Mouse (Mus musculus) monocyte, adult 2 months (primary cell): ENCODE measurements around the gene Hfe.
A peak's percentile ranks its signal among the peaks of the same experiment; 100 is the strongest.
"Not testable (repeated sequence)": the region's sequence is repeated elsewhere in the genome, so short reads cannot be mapped to it uniquely, and the experiment has no call there.

Experiments
- DNase-seq, 2 experiments: peaks; one replicate each; pipeline ENCODE4 v3.0.0; 2022; ENCODE audit warnings: low spot score in 2 of 2, low read depth in 1 of 2

Gene Hfe

GRCm38 (mm10) chr13:23716261-23717042 is 5.8 kb upstream of the Hfe start:
- no peak for DNase-seq

GRCm38 (mm10) chr13:23709714-23710373 is 810 bp downstream of the Hfe start:
- DNase-seq: no peak

GRCm38 (mm10) chr13:23708654-23709053 is 2.0 kb downstream of the Hfe start:
- DNase-seq: no peak

GRCm38 (mm10) chr13:23708041-23708440 is 2.6 kb downstream of the Hfe start:
- no peak for DNase-seq

DNA sequence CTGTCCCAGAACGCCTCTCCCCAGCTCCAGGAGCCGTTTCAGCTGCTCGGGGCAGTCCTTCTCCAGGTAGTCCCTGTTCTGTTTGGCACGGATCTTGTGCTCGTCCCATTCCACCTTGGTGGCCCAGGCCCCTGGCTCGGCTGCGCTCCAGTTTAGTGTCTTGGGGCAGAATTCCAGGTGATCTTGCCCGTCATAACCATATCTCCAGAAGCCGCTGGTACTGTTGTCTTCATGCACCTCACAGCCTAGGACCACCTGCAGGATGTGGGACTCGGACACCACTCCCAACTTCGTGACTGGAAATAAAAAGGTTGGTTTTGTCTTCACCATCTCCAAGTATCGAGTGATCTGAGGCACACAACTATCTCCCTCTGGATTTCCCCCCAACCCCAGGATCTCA is 3.9 kb downstream of the Hfe start:
- no peak for DNase-seq

GRCm38 (mm10) chr13:23705751-23706356 is 4.8 kb downstream of the Hfe start:
- no peak for DNase-seq

- DNase-seq: not testable (repeated sequence)
These were observed 7.9 kb downstream of the Hfe start for GRCm38 (mm10) chr13:23702801-23703200.

DNA sequence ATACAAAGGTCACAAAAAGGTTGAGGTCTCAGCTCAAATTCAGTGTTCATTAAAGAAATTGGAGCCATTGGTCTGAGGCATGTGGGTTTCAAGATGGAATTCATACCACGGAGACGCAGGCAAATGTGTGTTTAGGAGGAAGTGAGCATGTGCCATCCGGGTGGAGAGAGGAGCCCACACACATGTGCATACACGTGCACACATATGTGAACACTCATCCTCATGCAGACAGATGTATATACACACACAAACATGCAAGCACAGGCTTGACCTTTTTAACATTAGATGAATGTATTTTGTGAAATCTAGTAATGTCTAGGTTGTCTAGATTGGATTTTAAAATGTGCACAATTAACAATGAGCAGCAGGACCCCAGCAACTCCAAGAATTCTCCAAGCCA is 8.4 kb downstream of the Hfe start:
- DNase-seq: no peak

DNA sequence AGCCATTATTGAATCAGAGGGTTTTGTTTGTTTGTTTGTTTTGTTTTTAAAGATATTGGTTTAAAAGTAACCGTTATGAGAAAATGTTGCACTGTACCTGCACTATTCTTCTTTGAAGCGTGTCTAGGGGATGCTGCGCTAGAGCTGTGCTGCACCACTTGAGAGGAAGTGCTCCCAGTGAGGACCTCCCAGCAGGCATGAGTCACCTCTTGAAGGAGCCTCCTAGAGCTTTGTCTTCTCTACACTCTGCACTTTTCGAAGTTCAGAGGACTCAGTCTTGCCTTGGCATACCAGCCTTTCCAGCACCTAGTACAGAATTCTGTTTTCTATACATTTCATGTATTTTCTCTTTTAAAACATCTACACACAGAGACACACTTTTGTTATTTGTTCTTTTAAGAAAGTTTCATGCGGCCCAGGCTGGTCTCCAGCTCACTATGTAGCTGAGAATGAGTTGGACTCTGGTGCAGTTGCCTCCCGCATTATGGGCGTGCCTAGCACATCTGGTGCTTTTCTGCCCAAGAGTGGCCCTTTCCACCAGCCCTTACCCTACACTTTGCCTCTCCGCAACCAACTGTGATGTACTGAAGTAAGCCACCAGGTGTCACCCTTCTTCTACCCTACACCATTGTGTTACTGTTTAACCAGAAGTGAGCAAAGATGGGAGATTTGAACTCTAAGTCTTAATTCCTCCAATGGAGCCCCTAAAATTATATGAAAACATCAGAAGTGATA is 9.7 kb downstream of the Hfe start:
- DNase-seq: peak in 1 of 2 experiments; percentile 60

- no peak for DNase-seq
These were observed 10.9 kb downstream of the Hfe start for GRCm38 (mm10) chr13:23699767-23700166.

- no peak for DNase-seq
These were observed 11.7 kb downstream of the Hfe start for GRCm38 (mm10) chr13:23698996-23699395.

DNA sequence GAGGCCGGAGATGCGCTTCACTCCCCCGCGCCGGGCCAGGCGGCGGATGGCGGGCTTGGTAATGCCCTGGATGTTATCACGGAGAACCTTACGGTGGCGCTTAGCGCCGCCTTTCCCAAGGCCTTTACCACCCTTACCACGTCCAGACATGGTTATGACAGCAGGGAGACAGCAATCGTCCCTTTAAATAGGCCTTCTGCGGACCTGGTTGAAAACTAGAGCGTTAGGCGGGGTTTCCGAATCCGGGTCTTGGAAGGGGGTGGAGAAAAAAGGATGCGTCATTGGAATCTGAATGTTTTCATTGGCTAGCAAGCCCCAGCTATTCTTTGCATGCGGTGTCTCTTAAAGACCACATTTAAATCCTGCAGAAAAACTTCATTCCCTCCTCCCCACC is 12.4 kb downstream of the Hfe start, which contains the start of gene Hist1h4c:
Hist1h4c (minus strand) TSS at position 155 of the 394 bp plus-strand sequence.
- peak; percentile 97 to 98 for DNase-seq

GRCm38 (mm10) chr13:23697491-23698299 is 13.0 kb downstream of the Hfe start:
- DNase-seq: no peak

DNA sequence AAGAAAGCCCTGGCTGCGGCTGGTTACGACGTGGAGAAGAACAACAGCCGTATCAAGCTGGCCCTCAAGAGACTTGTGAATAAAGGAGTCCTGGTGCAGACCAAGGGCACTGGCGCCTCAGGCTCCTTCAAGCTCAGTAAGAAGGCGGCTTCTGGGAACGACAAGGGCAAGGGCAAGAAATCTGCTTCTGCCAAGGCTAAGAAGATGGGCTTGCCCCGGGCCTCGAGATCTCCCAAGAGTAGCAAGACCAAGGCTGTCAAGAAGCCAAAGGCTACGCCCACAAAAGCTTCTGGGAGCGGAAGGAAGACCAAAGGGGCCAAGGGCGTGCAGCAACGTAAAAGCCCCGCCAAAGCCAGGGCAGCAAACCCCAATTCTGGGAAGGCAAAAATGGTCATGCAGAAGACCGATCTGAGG is 14.6 kb downstream of the Hfe start:
- DNase-seq: no peak

DNA sequence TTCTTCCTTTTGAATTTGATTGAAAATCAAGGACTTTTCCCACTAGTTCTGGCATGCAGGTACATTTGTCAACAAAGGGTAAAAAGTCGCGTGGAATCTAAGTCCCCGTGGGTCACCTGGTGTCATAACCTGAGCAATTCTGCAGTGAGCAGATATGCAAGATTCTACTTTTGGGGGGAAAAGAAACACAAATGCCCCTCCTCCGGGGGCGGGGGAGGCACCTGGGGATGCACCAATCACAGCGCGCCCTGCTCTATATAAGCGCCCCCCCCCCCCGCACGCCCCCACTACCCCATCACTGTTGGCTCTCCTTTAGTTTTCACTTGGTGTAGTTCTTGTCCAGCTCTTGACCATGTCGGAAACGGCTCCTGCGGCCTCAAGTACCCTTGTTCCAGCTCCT is 15.1 kb downstream of the Hfe start, which contains the start of gene Hist1h1t:
Hist1h1t (plus strand) TSS at position 301 of the 400 bp plus-strand sequence.
- no peak for DNase-seq

GRCm38 (mm10) chr13:23694956-23695355 is 15.7 kb downstream of the Hfe start:
- no peak for DNase-seq

DNA sequence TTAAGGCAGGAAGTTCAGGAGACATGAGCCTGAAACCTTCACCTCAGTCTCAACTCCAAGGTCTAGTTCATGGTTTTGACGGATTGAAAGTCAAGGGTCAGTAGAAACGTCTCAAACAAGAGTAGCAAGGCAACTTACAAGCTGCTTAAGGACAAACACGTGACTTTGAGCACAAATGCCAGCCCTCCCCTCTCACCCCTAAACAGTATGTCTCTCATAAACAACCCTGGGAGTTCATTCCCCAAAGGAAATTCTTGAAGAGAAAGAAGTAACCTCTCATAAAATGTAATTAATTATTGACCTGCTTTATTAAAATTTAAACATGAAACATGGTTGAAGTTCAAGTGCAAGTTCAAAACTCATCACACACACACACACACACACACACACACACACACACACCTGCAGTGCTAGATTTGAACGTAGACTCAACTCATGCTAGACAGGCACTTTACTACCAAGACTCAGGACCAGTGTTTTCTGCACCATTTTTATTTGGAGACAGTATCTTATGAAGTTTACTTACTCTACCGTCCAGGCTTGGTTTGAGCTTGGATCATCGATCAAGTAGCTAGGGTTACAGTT is 16.7 kb downstream of the Hfe start:
- DNase-seq: no peak

DNA sequence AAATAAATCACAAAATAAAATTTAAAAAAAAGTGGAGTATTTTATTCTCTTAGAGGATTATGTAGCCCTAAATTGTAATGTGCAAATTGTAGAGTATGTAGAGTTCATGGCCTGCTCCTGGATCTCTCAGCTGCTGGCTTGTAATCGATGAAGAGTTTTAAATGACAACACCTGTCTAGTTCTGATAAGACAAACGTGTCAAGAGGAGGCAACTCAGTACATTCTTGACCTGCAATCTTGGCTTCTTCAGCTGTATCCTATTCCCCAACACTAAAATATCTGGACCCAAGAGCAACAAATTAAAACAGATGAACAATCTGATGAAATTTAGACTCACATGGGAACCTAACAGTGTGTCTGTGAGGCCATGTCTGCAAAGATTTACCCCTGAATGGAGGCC is 21.2 kb downstream of the Hfe start:
- no peak for DNase-seq

DNA sequence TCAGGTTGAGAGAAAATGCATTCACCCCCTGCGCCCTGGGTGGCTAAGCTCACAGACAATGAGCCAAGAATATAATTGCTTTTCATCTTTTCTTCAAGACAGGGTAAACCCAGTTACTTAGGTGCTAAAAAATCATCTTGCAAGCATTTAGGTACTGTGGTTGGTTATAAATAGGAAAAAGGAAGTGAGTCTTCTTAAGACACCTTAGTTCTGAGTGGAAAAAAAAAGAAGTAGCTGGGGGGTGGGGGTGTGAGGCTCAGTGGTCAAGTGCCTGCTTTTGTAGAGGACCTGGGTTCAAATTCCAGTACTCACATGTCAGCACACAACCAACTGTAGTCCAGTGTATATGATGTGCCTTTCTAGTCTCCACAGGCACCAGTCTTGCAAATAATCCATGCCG is 21.7 kb downstream of the Hfe start:
- no peak for DNase-seq

- no peak for DNase-seq
These were observed 22.7 kb downstream of the Hfe start for GRCm38 (mm10) chr13:23687907-23688306.
